Mouse (Mus musculus) forebrain, postnatal 0 days (tissue): ENCODE results near the gene Rest. TPM values are rescaled to one million over a fixed set of nuclear protein-coding genes. Genes with fewer than 3 reads are reported as not detected.

Source experiments
- ATAC-seq: fragments of 200-750 bp; cut with Nextera tagmentation; 2 replicates; pipeline ENCODE4 v1.8.0; 2017; ENCODE audit warnings: mild to moderate bottlenecking, moderate library complexity
- DNase-seq: peaks from one replicate; pipeline ENCODE4 v3.0.0-alpha.2; 2015
- H3K27ac ChIP-seq: fragments of 300-500 bp; sonication (generic); 2 replicates; pipeline ENCODE4 v1.5.1; 2014; ENCODE audit warnings: low read depth, mild to moderate bottlenecking, antibody characterized with exemption, low read length, moderate library complexity, mixed read lengths
- H3K27me3 ChIP-seq: fragments of 300-500 bp; sonication (generic); 2 replicates; pipeline ENCODE4 v1.6.1; 2014; ENCODE audit warnings: mild to moderate bottlenecking, low read length, mixed read lengths; ENCODE audit not compliant: insufficient read depth
- H3K36me3 ChIP-seq: fragments of 300-500 bp; sonication (generic); 2 replicates; pipeline ENCODE4 v1.6.1; 2014; ENCODE audit warnings: mild to moderate bottlenecking, moderate library complexity; ENCODE audit not compliant: insufficient read depth
- H3K4me1 ChIP-seq: fragments of 300-500 bp; sonication (generic); 2 replicates; pipeline ENCODE4 v1.6.1; 2014; ENCODE audit warnings: antibody characterized with exemption; ENCODE audit not compliant: insufficient read depth
- H3K4me2 ChIP-seq: fragments of 300-500 bp; sonication (generic); 2 replicates; pipeline ENCODE4 v1.6.1; 2014; ENCODE audit warnings: low read depth, mild to moderate bottlenecking, moderate library complexity
- H3K4me3 ChIP-seq: fragments of 300-500 bp; sonication (generic); 2 replicates; pipeline ENCODE4 v1.5.1; 2014; ENCODE audit warnings: low read depth, low read length, mixed read lengths
- H3K9ac ChIP-seq: fragments of 300-500 bp; sonication (generic); 2 replicates; pipeline ENCODE4 v1.6.1; 2014; ENCODE audit warnings: mild to moderate bottlenecking
- H3K9me3 ChIP-seq: fragments of 300-500 bp; sonication (generic); 2 replicates; pipeline ENCODE4 v1.6.1; 2016; ENCODE audit warnings: low read length
- CTCF ChIP-seq: sonication (generic); IDR thresholded peaks from 2 replicates; pipeline ENCODE4 v1.5.1; 2016; ENCODE audit warnings: antibody characterized with exemption, control low read depth, low read depth
- WGBS: fragments of 180-500 bp; shearing (Covaris S2); extraction: QIAGEN DNeasy Blood & Tissue Kit; methylation state at CpG from one replicate; pipeline ENCODE4 v1.1.7; 2014; 5-methylcytosine and 5-hydroxymethylcytosine counted together
- polyA plus RNA-seq: library from polyadenylated mRNA; unstranded; fragments of >200 nt; fragmentation: Nextera tagmentation; extraction: Ambion mirVana; gene quantifications from 2 replicates; pipeline ENCODE4 v1.2.1, GENCODE M21; 2015
- total RNA-seq: library from RNA; depleted of rRNA; stranded (reverse); fragments of >200 nt; gene quantifications from 2 replicates; pipeline ENCODE4 v1.2.3, GENCODE M21; 2014

The Rest gene
- total and polyA plus RNA-seq, 2 experiments from 2014 or later: 3.1 to 8.3 TPM

DNA sequence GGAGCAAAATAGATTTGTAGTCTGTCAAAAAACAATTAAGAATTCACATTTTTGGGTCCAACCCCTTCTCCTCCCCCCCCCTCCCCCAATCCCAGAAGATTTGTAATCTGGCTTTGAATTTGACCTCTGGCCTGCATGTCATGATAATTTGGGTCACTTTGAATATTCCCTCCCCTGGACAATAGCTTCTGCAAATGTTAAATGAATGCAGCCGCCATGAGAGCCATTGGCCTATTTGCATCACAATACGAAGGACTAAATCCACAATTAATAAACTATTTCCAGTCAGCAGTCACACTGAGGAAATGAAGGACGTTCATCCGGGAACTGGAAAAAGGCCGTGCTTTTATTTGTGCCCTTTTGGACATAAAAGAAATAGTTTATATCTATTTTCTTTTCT, 3.2 kb upstream of the Rest start:
- no peak for TF ChIP-seq CTCF
- Histone ChIP-seq H3K4me3 (no peak overlapping the region), H3K9ac (no peak overlapping the region), H3K4me1 (0 out of 2 replicates have a peak, but pooled peaks cover 3% of the 10 kb centered on the region), H3K27me3 (no peaks in the 10 kb centered on the region; the same call in 1 of the 2 replicates), H3K9me3 (no peaks in the 10 kb centered on the region), H3K36me3 (no peaks in the 10 kb centered on the region), H3K4me2 (no peak overlapping the region), H3K27ac (no peak overlapping the region)
- WGBS: 27% methylated on average over 5 of the region's 5 CpGs
- DNase-seq (no peak), ATAC-seq (no peak)

DNA sequence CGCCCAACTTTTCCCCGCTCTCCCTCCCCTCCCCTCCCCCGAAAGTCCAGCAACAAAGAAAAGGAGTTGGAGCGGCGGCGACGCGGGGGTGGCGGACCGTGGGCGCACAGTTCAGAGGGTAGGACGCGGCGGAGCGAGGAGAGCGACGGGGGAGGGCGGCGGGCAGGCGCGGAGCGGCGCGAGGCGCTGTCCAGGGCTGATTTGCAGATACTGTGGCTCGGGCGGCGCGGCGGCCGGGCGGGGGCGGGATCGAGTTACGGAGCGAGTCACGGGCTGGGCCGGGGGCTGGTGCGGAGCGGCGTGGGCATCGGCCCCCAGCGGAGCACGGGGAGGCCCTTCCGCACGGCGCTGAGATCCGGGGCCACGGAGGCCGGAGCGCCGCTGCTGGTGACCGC, 377 bp downstream of the Rest start:
- peak overlapping the region; percentile 90 for H3K4me2 ChIP-seq
- DNase-seq: peak; percentile 43
- peak overlapping the region; percentile 83 for H3K4me3 ChIP-seq
- no peak for TF ChIP-seq CTCF
- H3K27ac ChIP-seq: peak overlapping the region; percentile 69
- no peaks in the 10 kb centered on the region for H3K9me3 ChIP-seq
- peak; percentile 75 for ATAC-seq
- peak overlapping the region; percentile 59 for H3K9ac ChIP-seq
- H3K4me1 ChIP-seq: 0 out of 2 replicates have a peak, but pooled peaks cover 3% of the 10 kb centered on the region
- 4% methylated on average over 47 of the region's 53 CpGs for WGBS
- no peaks in the 10 kb centered on the region; the same call in 1 of the 2 replicates for H3K27me3 ChIP-seq
- H3K36me3 ChIP-seq: peaks cover 3% of the 10 kb centered on the region; the same call in 1 of the 2 replicates

DNA sequence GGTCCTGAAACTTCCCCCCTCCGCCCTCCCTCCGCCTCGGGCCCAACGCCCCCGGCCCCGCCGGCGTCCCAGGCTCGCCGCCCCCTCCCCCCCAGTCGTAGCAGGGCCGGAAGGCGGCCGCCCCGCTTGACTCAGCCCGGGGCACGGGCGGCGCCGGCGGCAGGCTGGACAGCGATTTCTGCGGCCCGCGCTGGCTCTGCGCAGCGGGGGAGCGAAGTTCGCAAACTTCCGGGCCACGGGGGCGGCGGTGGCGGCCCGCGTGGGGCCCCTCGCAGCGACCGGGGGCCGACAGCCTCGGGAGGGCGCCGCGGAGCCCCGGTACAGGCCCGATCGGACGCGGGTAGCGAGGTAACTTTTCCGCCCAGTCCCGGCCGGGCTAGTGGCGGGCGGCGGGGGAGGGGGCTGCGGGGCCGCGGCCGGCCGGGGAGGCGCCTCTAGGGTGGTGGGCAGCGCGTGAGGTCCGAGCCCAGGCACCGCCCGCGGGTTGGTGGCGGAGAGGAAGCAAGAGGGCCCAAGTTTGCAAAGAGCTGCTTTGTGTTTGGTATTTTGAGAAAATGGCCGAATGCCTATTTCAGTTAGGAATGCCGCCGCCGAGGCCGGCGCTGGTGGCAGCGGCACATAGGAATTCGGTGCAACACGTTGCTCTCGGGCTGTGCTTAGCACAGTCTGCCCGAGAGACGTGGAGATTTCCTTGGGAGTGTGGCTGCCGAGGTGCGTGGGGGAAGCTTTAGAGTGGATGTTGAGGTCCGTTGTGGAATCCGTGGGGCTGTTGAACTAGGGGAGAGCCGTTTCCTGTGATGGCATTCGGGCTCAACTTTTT, 985 bp downstream of the Rest start:
- TF ChIP-seq CTCF: no peak
- ATAC-seq (peak; percentile 48), DNase-seq (peak; percentile 56)
- peak overlapping the region; percentile 69 for H3K27ac ChIP-seq
- 0 out of 2 replicates have a peak, but pooled peaks cover 3% of the 10 kb centered on the region for H3K4me1 ChIP-seq
- WGBS: under 1% methylated on average over 70 of the region's 87 CpGs
- H3K9me3 ChIP-seq: no peaks in the 10 kb centered on the region
- peak overlapping the region; percentile 59 for H3K9ac ChIP-seq
- no peaks in the 10 kb centered on the region; the same call in 1 of the 2 replicates for H3K27me3 ChIP-seq
- peak overlapping the region; percentile 90 for H3K4me2 ChIP-seq
- peak overlapping the region; percentile 83 for H3K4me3 ChIP-seq
- peaks cover 3% of the 10 kb centered on the region; the same call in 1 of the 2 replicates for H3K36me3 ChIP-seq

DNA sequence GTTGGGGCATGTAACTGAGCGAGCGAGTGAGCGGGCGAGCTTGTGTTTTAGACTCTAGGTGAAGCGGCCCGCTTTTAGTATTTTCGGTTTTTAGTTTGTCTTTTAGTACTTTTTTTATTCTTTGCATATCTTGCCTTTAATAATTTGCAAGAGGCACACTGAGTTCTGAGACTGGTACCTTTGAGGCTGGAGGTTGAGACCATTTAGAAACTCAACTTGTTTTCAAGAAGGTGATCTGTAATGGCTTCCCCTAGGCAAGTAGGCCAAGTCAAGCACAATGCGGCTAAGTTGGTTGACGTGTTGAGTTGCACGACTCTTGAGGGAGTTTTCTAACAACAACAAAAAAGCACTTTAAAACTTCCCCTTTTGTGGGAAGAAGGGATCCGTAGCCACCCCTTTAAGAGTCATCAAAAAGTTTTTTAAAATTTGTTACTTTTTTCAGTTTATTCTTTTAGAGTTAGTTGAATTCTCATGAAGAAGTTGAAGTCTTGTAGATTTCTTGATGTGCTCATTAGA, 1.7 kb downstream of the Rest start:
- H3K4me2 ChIP-seq: peak overlapping the region; percentile 90
- H3K4me1 ChIP-seq: 0 out of 2 replicates have a peak, but pooled peaks cover 3% of the 10 kb centered on the region
- peak overlapping the region; percentile 83 for H3K4me3 ChIP-seq
- H3K36me3 ChIP-seq: peaks cover 3% of the 10 kb centered on the region; the same call in 1 of the 2 replicates
- 3% methylated on average over 11 of the region's 11 CpGs for WGBS
- peak overlapping the region; percentile 69 for H3K27ac ChIP-seq
- TF ChIP-seq CTCF: no peak
- peak overlapping the region; percentile 59 for H3K9ac ChIP-seq
- H3K27me3 ChIP-seq: no peaks in the 10 kb centered on the region; the same call in 1 of the 2 replicates
- no peak for ATAC-seq
- H3K9me3 ChIP-seq: no peaks in the 10 kb centered on the region
- no peak for DNase-seq

DNA sequence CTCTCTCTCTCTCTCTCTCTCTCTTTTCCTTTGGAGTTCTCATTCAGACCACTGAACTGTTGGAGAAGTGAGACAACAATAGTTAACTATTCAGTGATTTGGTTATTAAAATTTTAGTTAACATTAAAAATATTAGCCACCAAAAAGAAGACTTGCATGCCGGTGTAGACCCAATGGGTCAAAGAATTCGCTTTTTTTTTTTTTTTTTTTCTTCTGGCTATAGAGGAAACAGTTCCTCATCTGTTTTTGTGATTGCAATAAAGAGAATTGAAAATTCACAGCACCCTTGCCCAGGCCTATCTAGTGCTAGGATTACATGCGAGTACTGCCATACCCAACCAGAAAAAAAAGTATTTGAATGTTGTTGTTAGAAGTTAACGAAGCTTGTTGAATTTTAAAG, 2.1 kb downstream of the Rest start:
- no peak for ATAC-seq
- H3K4me3 ChIP-seq: no peak overlapping the region
- DNase-seq: no peak
- H3K36me3 ChIP-seq: peaks cover 3% of the 10 kb centered on the region; the same call in 1 of the 2 replicates
- no peaks in the 10 kb centered on the region for H3K27me3 ChIP-seq
- no peak overlapping the region for H3K9ac ChIP-seq
- H3K4me2 ChIP-seq: peak overlapping the region; percentile 90; the same call in 1 of the 2 replicates
- H3K9me3 ChIP-seq: no peaks in the 10 kb centered on the region
- H3K4me1 ChIP-seq: 0 out of 2 replicates have a peak, but pooled peaks cover 3% of the 10 kb centered on the region
- no peak overlapping the region for H3K27ac ChIP-seq
- 52% methylated on average over 4 of the region's 4 CpGs for WGBS
- TF ChIP-seq CTCF: no peak

DNA sequence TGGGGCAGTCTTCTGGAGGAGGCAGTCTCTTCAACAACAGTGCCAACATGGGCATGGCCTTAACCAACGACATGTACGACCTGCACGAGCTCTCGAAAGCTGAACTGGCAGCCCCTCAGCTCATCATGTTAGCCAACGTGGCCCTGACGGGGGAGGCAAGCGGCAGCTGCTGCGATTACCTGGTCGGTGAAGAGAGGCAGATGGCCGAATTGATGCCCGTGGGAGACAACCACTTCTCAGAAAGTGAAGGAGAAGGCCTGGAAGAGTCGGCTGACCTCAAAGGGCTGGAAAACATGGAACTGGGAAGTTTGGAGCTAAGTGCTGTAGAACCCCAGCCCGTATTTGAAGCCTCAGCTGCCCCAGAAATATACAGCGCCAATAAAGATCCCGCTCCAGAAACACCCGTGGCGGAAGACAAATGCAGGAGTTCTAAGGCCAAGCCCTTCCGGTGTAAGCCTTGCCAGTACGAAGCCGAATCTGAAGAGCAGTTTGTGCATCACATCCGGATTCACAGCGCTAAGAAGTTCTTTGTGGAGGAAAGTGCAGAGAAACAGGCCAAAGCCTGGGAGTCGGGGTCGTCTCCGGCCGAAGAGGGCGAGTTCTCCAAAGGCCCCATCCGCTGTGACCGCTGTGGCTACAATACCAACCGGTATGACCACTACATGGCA, 2.8 kb downstream of the Rest start:
- WGBS: 94% methylated on average over 30 of the region's 30 CpGs
- DNase-seq: no peak

More for the DNA sequence above, 2.8 kb downstream of the Rest start:
- Histone ChIP-seq H3K27me3 (no peaks in the 10 kb centered on the region), H3K9me3 (no peaks in the 10 kb centered on the region), H3K4me1 (0 out of 2 replicates have a peak, but pooled peaks cover 3% of the 10 kb centered on the region), H3K27ac (no peak overlapping the region), H3K4me3 (no peak overlapping the region), H3K36me3 (peaks cover 3% of the 10 kb centered on the region; the same call in 1 of the 2 replicates), H3K4me2 (no peak overlapping the region), H3K9ac (no peak overlapping the region)
- TF ChIP-seq CTCF: no peak
- no peak for ATAC-seq
